Mouse (Mus musculus): ENCODE results near the gene Gls.

DNA sequence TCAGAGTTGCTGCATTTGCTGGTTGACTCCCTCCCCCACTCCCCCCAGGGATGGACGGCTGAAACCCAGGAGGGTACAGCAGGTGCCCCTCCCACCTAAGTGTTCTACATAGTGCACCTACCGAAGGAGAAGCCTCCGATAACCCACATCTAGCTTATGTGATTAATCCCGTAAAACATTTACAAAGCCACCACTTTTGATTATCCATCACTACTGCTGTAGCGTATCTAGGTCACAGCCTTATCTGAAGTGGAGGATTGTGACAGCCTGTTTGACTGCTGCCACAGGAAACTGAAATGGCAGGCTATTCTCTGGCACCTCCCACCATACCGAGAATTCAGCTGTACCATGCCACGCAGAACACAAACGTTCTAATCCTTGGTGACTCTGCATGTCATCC, 61.8 kb downstream of the Gls start:
- TF ChIP-seq CTCF (IDR thresholded peaks at IDR 0.05; ENCODE audit: insufficient read depth, low read length): no peak
- TF ChIP-seq POLR2A (IDR thresholded peaks at IDR 0.05; ENCODE audit: borderline replicate concordance, extremely low read depth, low read depth, low read length): no peak
